Mouse (Mus musculus) kidney, postnatal 36 days (tissue): ENCODE results near the gene Lsm2.
"Not testable (repeated sequence)": the region's sequence is repeated elsewhere in the genome, so short reads cannot be mapped to it uniquely, and the experiment has no call there.

ENCODE experiments used
- DNase-seq, 2 experiments: peaks; one replicate each; pipeline ENCODE4 v3.0.0; 2021 to 2022; ENCODE audit warnings: mixed read lengths in 2 of 2

Lsm2 gene

GRCm38 (mm10) chr17:35033703-35034102, 52.0 kb downstream of the Lsm2 start:
- not testable (repeated sequence) for DNase-seq

GRCm38 (mm10) chr17:35034896-35035295, 53.2 kb downstream of the Lsm2 start:
- DNase-seq: no peak
